Mouse (Mus musculus) frontal cortex, postnatal 14 days (tissue): ENCODE measurements around the gene Tspan9.
A peak's percentile ranks its signal among the peaks of the same experiment; 100 is the strongest.

Experiments
- DNase-seq, 2 experiments: peaks; one replicate each; pipeline ENCODE4 v3.0.0; 2022; ENCODE audit warnings: low spot score in 2 of 2

Tspan9 gene

GRCm38 (mm10) chr6:128035250-128035929, 108.0 kb downstream of the Tspan9 start:
- peak; percentile 51 to 56 for DNase-seq

GRCm38 (mm10) chr6:128034317-128035249, 108.8 kb downstream of the Tspan9 start:
- peak; percentile 51 to 56 for DNase-seq

- no peak for DNase-seq
These were observed 109.5 kb downstream of the Tspan9 start for GRCm38 (mm10) chr6:128033868-128034250.

- DNase-seq = no peak
These were observed 110.1 kb downstream of the Tspan9 start for GRCm38 (mm10) chr6:128033172-128033867.

GRCm38 (mm10) chr6:128032252-128033171, 110.9 kb downstream of the Tspan9 start:
- DNase-seq = peak; percentile 51 to 78

DNA sequence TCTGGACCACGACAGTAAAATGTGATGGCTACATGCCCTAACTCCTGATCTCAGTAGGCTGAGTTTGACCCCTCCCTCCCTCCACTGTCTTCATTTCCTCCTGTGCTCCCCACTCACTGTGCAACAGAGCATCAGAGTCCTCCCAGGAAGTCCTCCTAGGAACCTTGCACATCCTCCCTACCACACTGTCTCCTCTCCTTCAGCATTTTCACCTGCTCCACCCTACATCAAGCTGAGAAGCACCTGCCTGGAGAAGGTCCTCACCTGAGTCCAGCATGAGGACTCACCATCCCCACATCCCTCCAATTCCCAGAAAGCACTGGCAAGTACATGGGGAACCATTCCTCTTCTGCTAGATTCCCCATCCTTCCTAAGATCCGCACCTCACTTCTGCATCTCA, 111.8 kb downstream of the Tspan9 start:
- DNase-seq = no peak

GRCm38 (mm10) chr6:128031096-128031495, 112.3 kb downstream of the Tspan9 start:
- DNase-seq = no peak

- no peak for DNase-seq
These were observed 112.9 kb downstream of the Tspan9 start for GRCm38 (mm10) chr6:128030475-128030874.

- DNase-seq = no peak
These were observed 113.7 kb downstream of the Tspan9 start for GRCm38 (mm10) chr6:128029517-128030348.

GRCm38 (mm10) chr6:128028116-128028940, 115.1 kb downstream of the Tspan9 start:
- peak in 1 of 2 experiments; percentile 51 for DNase-seq

GRCm38 (mm10) chr6:128025997-128026396, 117.4 kb downstream of the Tspan9 start:
- DNase-seq = no peak

DNA sequence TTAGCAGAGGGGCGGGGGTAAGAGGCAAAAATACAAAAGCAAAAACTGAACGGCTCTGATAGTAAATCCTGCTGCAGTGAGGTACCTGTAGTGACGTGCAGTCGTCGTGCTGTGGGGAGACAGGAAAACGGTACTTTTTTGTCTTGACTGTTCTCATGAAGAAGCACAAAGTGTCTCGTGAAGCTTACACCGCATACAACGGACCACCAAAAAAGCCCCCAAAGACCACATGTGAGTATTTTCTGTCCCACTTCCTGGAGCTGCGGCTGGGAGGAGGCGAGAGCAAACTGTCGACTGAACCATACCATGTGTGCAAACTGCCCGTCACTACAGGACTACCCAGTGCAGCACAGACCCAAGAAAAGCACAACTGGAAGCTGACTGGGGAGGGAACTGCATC, 117.8 kb downstream of the Tspan9 start:
- no peak for DNase-seq

GRCm38 (mm10) chr6:128022207-128022606, 121.2 kb downstream of the Tspan9 start:
- no peak for DNase-seq

DNA sequence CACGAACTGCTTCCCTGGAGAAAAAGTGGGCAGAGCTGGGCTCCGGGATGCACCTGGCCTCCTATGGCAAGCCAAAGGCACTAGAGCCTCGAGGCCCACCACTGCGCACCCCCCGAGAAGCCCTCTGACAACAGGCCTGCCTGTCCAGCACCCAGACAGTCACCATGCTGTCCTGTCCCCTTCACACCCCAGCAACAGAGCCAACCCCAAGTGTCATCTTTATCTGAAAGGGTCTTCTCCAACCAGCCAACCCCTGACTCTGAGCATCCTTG, 121.5 kb downstream of the Tspan9 start:
- DNase-seq = no peak

- no peak for DNase-seq
These were observed 122.1 kb downstream of the Tspan9 start for GRCm38 (mm10) chr6:128021106-128021930.

DNA sequence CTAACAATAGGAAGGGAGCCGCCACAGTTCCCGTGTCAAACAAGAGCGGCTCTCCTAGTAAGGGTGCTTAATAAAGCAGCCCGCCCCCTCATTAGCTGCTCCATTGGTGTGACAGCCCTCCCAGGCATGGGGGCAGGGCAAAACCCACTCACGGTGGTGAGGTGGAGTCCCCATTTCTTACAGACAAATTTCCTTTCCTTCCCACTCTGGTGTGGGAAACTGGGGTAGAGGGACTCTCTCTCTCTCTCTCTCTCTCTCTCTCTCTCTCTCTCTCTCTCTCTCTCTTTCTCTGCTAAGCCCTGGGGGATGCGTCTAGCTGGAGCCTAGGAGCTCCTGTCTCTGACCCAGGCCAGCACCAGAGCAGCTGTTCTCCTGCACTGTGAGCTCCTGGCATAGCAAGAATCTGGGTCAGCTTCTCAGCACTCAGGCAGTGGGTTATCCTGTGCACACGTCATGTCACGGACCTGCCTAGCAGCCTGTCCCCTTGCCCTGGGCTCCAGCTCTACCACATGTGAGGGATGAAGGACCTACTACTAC, 122.8 kb downstream of the Tspan9 start:
- peak in 1 of 2 experiments; percentile 54 for DNase-seq

DNA sequence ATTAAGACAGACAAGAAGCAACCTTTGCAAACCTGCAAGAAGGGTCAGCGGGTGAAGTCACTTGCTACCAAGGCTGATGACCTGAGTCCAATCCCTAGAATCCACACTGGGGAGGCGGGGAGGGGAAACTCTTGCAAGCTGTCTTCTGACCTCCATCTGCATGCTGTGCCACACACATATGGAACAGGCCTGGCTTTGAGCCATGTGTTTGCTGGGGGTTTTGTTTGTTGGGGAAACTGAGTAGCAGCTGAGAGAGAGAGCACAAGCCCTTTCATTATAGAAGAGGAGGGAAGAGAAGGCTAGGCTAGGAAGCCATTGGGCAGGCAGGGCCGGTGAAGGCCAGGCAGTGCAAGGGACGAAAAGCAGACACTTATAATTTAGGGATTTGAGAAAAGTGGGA, 123.3 kb downstream of the Tspan9 start:
- no peak for DNase-seq

- DNase-seq = no peak
These were observed 124.3 kb downstream of the Tspan9 start for GRCm38 (mm10) chr6:128019119-128019518.
